Mouse (Mus musculus) hindbrain, embryonic 15.5 days (tissue): ENCODE measurements around the gene Spata45. TPM values are rescaled to one million over a fixed set of nuclear protein-coding genes. Genes with fewer than 3 reads are reported as not detected.

ENCODE experiments used
- ATAC-seq: fragments of 200-750 bp; cut with Nextera tagmentation; 2 replicates; pipeline ENCODE4 v1.8.0; 2017; ENCODE audit warnings: low read depth, moderate number of reproducible peaks, moderate TSS enrichment; ENCODE audit not compliant: low FRiP score
- H3K27ac ChIP-seq: fragments of 300-500 bp; sonication (generic); replicated peaks from 2 replicates; pipeline ENCODE4 v1.5.1; 2015; ENCODE audit warnings: mild to moderate bottlenecking, inconsistent platforms
- H3K27me3 ChIP-seq: fragments of 300-500 bp; sonication (generic); 2 replicates; pipeline ENCODE4 v1.6.1; 2015; ENCODE audit warnings: control low read depth, inconsistent platforms
- H3K36me3 ChIP-seq: fragments of 300-500 bp; sonication (generic); 2 replicates; pipeline ENCODE4 v1.6.1; 2015; ENCODE audit warnings: control low read depth, inconsistent platforms
- H3K4me1 ChIP-seq: fragments of 300-500 bp; sonication (generic); replicated peaks from 2 replicates; pipeline ENCODE4 v1.6.1; 2015; ENCODE audit warnings: control low read depth, inconsistent platforms
- H3K4me2 ChIP-seq: fragments of 300-500 bp; sonication (generic); 2 replicates; pipeline ENCODE4 v1.6.1; 2015; ENCODE audit warnings: moderate library complexity, mild to moderate bottlenecking, inconsistent platforms
- H3K4me3 ChIP-seq: fragments of 300-500 bp; sonication (generic); 2 replicates; pipeline ENCODE4 v1.5.1; 2015; ENCODE audit warnings: mild to moderate bottlenecking, inconsistent platforms
- H3K9ac ChIP-seq: fragments of 300-500 bp; sonication (generic); 2 replicates; pipeline ENCODE4 v1.6.1; 2015; ENCODE audit warnings: inconsistent platforms
- H3K9me3 ChIP-seq: fragments of 300-500 bp; sonication (generic); 2 replicates; pipeline ENCODE4 v1.6.1; 2016; ENCODE audit warnings: control low read depth, inconsistent platforms
- WGBS: fragments of 180-500 bp; shearing (Covaris S2); methylation state at CpG from one replicate; pipeline ENCODE4 v1.1.7; 2015; 5-methylcytosine and 5-hydroxymethylcytosine counted together
- polyA plus RNA-seq: library from polyadenylated mRNA; unstranded; fragments of >200 nt; fragmentation: Nextera tagmentation; extraction: Ambion mirVana; gene quantifications from 2 replicates; pipeline ENCODE4 v1.2.1, GENCODE M21; 2015

Spata45 gene
- polyA plus RNA-seq: not detected in 2 replicates

GRCm38 (mm10) chr1:191036554-191037334 lies at the start of gene Spata45:
Gene Spata45 (plus strand): TSS chr1:191036639.
- Histone ChIP-seq H3K36me3 (no peaks in the 10 kb centered on the region), H3K9me3 (no peaks in the 10 kb centered on the region), H3K4me1 (no peaks in the 10 kb centered on the region), H3K9ac (no peak within 1 kb of the TSS), H3K27me3 (no peaks in the 10 kb centered on the region), H3K4me2 (no peak within 1 kb of the TSS), H3K27ac (no peak within 1 kb of the TSS), H3K4me3 (no peak within 1 kb of the TSS)
- 82% methylated on average over 6 of the region's 6 CpGs for WGBS
- no peak for ATAC-seq

GRCm38 (mm10) chr1:190989437-190990082 lies 46.9 kb upstream of the Spata45 start:
- Histone ChIP-seq H3K4me1 (no peaks in the 10 kb centered on the region), H3K9ac (no peak overlapping the region), H3K9me3 (no peaks in the 10 kb centered on the region), H3K4me2 (no peak overlapping the region), H3K27me3 (no peaks in the 10 kb centered on the region), H3K36me3 (no peaks in the 10 kb centered on the region), H3K27ac (no peak overlapping the region), H3K4me3 (no peak overlapping the region)
- no peak for ATAC-seq
- 82% methylated on average over 9 of the region's 9 CpGs for WGBS

GRCm38 (mm10) chr1:190995548-190995947 lies 40.9 kb upstream of the Spata45 start:
- 0 out of 2 replicates have a peak, but pooled peaks have one; percentile 42 for ATAC-seq
- Histone ChIP-seq H3K4me3 (no peak overlapping the region), H3K27ac (no peak overlapping the region), H3K4me1 (peaks cover 6% of the 10 kb centered on the region; the same call in 1 of the 2 replicates), H3K9ac (no peak overlapping the region), H3K27me3 (no peaks in the 10 kb centered on the region), H3K36me3 (0 out of 2 replicates have a peak, but pooled peaks cover 5% of the 10 kb centered on the region), H3K4me2 (no peak overlapping the region), H3K9me3 (no peaks in the 10 kb centered on the region)
- 35% methylated on average over 7 of the region's 7 CpGs for WGBS

- no peak for ATAC-seq
- Histone ChIP-seq H3K27ac (no peak overlapping the region), H3K27me3 (no peaks in the 10 kb centered on the region), H3K4me2 (no peak overlapping the region), H3K4me3 (no peak overlapping the region), H3K36me3 (0 out of 2 replicates have a peak, but pooled peaks cover 5% of the 10 kb centered on the region), H3K4me1 (peaks cover 6% of the 10 kb centered on the region; the same call in 1 of the 2 replicates), H3K9ac (no peak overlapping the region), H3K9me3 (no peaks in the 10 kb centered on the region)
- 75% methylated on average over 6 of the region's 6 CpGs for WGBS
Measured at GRCm38 (mm10) chr1:190996346-190996877, 40.0 kb upstream of the Spata45 start.

- H3K36me3 ChIP-seq: 0 out of 2 replicates have a peak, but pooled peaks cover 5% of the 10 kb centered on the region
- H3K27me3 ChIP-seq: no peaks in the 10 kb centered on the region
- H3K4me2 ChIP-seq: no peak overlapping the region
- no peak overlapping the region for H3K9ac ChIP-seq
- no peak overlapping the region for H3K27ac ChIP-seq
- ATAC-seq: no peak
- no peaks in the 10 kb centered on the region for H3K9me3 ChIP-seq
- 83% methylated on average over 1 of the region's 1 CpGs for WGBS
- no peak overlapping the region for H3K4me3 ChIP-seq
- peaks cover 6% of the 10 kb centered on the region; the same call in 1 of the 2 replicates for H3K4me1 ChIP-seq
Measured at GRCm38 (mm10) chr1:190998027-190998426, 38.4 kb upstream of the Spata45 start.

GRCm38 (mm10) chr1:191000686-191001085 lies 35.8 kb upstream of the Spata45 start:
- Histone ChIP-seq H3K4me1 (0 out of 2 replicates have a peak, but pooled peaks cover 2% of the 10 kb centered on the region), H3K27me3 (no peaks in the 10 kb centered on the region), H3K4me3 (no peak overlapping the region), H3K27ac (no peak overlapping the region), H3K4me2 (no peak overlapping the region), H3K9ac (no peak overlapping the region), H3K36me3 (peaks cover 14% of the 10 kb centered on the region; the same call in 1 of the 2 replicates), H3K9me3 (no peaks in the 10 kb centered on the region)
- ATAC-seq: no peak
- WGBS: 70% methylated on average over 3 of the region's 3 CpGs

- WGBS: 68% methylated on average over 6 of the region's 6 CpGs
- no peak for ATAC-seq
- no peaks in the 10 kb centered on the region for H3K9me3 ChIP-seq
- no peaks in the 10 kb centered on the region for H3K4me1 ChIP-seq
- no peak overlapping the region for H3K27ac ChIP-seq
- no peak overlapping the region for H3K4me2 ChIP-seq
- no peaks in the 10 kb centered on the region for H3K27me3 ChIP-seq
- peaks cover 21% of the 10 kb centered on the region for H3K36me3 ChIP-seq
- no peak overlapping the region for H3K4me3 ChIP-seq
- no peak overlapping the region for H3K9ac ChIP-seq
Measured at GRCm38 (mm10) chr1:191002201-191002600, 34.2 kb upstream of the Spata45 start.

- no peak overlapping the region for H3K4me3 ChIP-seq
- no peak overlapping the region for H3K9ac ChIP-seq
- H3K27me3 ChIP-seq: no peaks in the 10 kb centered on the region
- H3K27ac ChIP-seq: no peak overlapping the region
- ATAC-seq: no peak
- H3K36me3 ChIP-seq: peaks cover 67% of the 10 kb centered on the region
- no peaks in the 10 kb centered on the region for H3K9me3 ChIP-seq
- no peak overlapping the region for H3K4me2 ChIP-seq
- no peaks in the 10 kb centered on the region for H3K4me1 ChIP-seq
- WGBS: 96% methylated on average over 5 of the region's 5 CpGs
Measured at GRCm38 (mm10) chr1:191008707-191009106, 27.7 kb upstream of the Spata45 start.

GRCm38 (mm10) chr1:191014271-191014670 lies 22.2 kb upstream of the Spata45 start:
- ATAC-seq: no peak
- no peaks in the 10 kb centered on the region for H3K27me3 ChIP-seq
- 90% methylated on average over 3 of the region's 3 CpGs for WGBS
- no peak overlapping the region for H3K9ac ChIP-seq
- H3K4me1 ChIP-seq: no peaks in the 10 kb centered on the region
- H3K9me3 ChIP-seq: no peaks in the 10 kb centered on the region
- H3K4me2 ChIP-seq: no peak overlapping the region
- H3K36me3 ChIP-seq: peaks cover 44% of the 10 kb centered on the region
- no peak overlapping the region for H3K27ac ChIP-seq
- H3K4me3 ChIP-seq: no peak overlapping the region

- H3K9ac ChIP-seq: no peak overlapping the region
- peaks cover 14% of the 10 kb centered on the region for H3K4me1 ChIP-seq
- no peaks in the 10 kb centered on the region for H3K9me3 ChIP-seq
- no peak overlapping the region for H3K4me3 ChIP-seq
- H3K27ac ChIP-seq: no peak overlapping the region
- ATAC-seq: no peak
- H3K27me3 ChIP-seq: no peaks in the 10 kb centered on the region
- no peak overlapping the region for H3K4me2 ChIP-seq
- peaks cover 11% of the 10 kb centered on the region for H3K36me3 ChIP-seq
- 94% methylated on average over 5 of the region's 5 CpGs for WGBS
Measured at GRCm38 (mm10) chr1:191019803-191020202, 16.6 kb upstream of the Spata45 start.

GRCm38 (mm10) chr1:191020217-191020924 lies 16.1 kb upstream of the Spata45 start:
- no peak overlapping the region for H3K27ac ChIP-seq
- H3K4me2 ChIP-seq: no peak overlapping the region
- H3K4me3 ChIP-seq: no peak overlapping the region
- ATAC-seq: no peak
- peaks cover 8% of the 10 kb centered on the region; the same call in 1 of the 2 replicates for H3K36me3 ChIP-seq
- peaks cover 19% of the 10 kb centered on the region for H3K4me1 ChIP-seq
- no peak overlapping the region for H3K9ac ChIP-seq
- WGBS: 79% methylated on average over 3 of the region's 3 CpGs
- no peaks in the 10 kb centered on the region for H3K27me3 ChIP-seq
- no peaks in the 10 kb centered on the region for H3K9me3 ChIP-seq
